Mouse (Mus musculus) hindbrain, embryonic 12.5 days (tissue): ENCODE measurements at regions not wholly inside any gene's neighbourhood (a gene's known extent, or its start where the extent isn't known, plus 50 kb on each side); places are given as distances from the start of the nearest gene placed in this dataset.

ENCODE experiments used
- ATAC-seq: fragments of 200-750 bp; cut with Nextera tagmentation; 2 replicates; pipeline ENCODE4 v1.8.0; 2017; ENCODE audit warnings: moderate TSS enrichment; ENCODE audit not compliant: low FRiP score
- H3K27ac ChIP-seq: fragments of 300-500 bp; sonication (generic); 2 replicates; pipeline ENCODE4 v1.5.1; 2016; ENCODE audit warnings: mild to moderate bottlenecking
- H3K27me3 ChIP-seq: fragments of 300-500 bp; sonication (generic); 2 replicates; pipeline ENCODE4 v1.6.1; 2016; ENCODE audit warnings: mild to moderate bottlenecking
- H3K36me3 ChIP-seq: fragments of 300-500 bp; sonication (generic); 2 replicates; pipeline ENCODE4 v1.6.1; 2016; ENCODE audit warnings: mild to moderate bottlenecking
- H3K4me1 ChIP-seq: fragments of 300-500 bp; sonication (generic); 2 replicates; pipeline ENCODE4 v1.6.1; 2016
- H3K4me2 ChIP-seq: fragments of 300-500 bp; sonication (generic); replicated peaks from 2 replicates; pipeline ENCODE4 v1.6.1; 2016; ENCODE audit warnings: mild to moderate bottlenecking
- H3K4me3 ChIP-seq: fragments of 300-500 bp; sonication (generic); 2 replicates; pipeline ENCODE4 v1.5.1; 2016; ENCODE audit warnings: mild to moderate bottlenecking
- H3K9ac ChIP-seq: fragments of 300-500 bp; sonication (generic); 2 replicates; pipeline ENCODE4 v1.6.1; 2016; ENCODE audit warnings: mild to moderate bottlenecking, moderate library complexity
- H3K9me3 ChIP-seq: fragments of 300-500 bp; sonication (generic); replicated peaks from 2 replicates; pipeline ENCODE4 v1.6.1; 2016; ENCODE audit warnings: mild to moderate bottlenecking
- WGBS: fragments of 180-500 bp; shearing (Covaris S2); methylation state at CpG from one replicate; pipeline ENCODE4 v1.1.7; 2016; 5-methylcytosine and 5-hydroxymethylcytosine counted together

DNA sequence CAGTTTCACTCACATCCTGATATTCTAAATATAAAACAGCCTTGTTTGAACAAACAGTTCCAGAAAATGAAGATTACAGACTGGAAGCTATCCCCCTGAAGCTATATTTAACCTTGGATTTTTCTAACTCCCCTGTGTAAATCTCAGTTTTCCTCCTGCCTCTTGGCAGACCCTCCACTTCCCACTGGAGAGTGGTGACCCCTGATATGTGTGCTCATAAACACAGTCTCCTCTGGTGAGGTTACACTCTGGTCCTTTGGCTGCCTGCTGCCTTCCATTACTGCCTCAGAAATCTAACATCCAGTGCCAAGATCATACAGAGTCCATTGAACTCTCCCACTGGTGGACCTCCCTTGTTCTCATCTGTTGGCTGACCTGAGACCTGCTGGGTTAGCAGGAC lies 610.8 kb downstream of the Hs3st4 start:
- no peak overlapping the region for H3K4me3 ChIP-seq
- H3K4me2 ChIP-seq: no peak overlapping the region
- no peaks in the 10 kb centered on the region for H3K36me3 ChIP-seq
- no peak overlapping the region for H3K9ac ChIP-seq
- no peak overlapping the region for H3K27ac ChIP-seq
- no peaks in the 10 kb centered on the region for H3K4me1 ChIP-seq
- H3K9me3 ChIP-seq: no peaks in the 10 kb centered on the region
- no peaks in the 10 kb centered on the region for H3K27me3 ChIP-seq
- no peak for ATAC-seq

DNA sequence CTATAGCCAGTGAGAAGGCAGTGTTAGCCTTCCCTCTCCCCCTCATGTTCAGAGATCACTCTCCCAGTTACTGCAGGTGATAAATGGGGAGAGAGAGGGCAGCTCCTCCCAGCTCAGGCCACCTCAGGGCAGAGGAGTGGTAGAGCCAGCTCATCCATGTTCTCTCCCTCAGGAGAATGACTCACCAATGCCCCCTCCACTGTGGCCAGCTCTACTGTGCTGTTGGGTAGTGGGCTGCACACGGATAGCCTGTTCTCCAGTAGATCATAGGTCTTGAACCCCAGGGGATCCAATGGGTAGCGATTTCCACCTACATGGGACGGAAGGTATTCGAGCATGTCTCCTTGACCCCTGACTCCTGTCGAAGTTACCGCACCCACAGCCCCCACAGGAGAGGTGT lies 618.1 kb downstream of the Hs3st4 start:
- no peak overlapping the region for H3K4me2 ChIP-seq
- no peaks in the 10 kb centered on the region for H3K27me3 ChIP-seq
- no peak overlapping the region for H3K4me3 ChIP-seq
- no peaks in the 10 kb centered on the region for H3K36me3 ChIP-seq
- H3K9ac ChIP-seq: no peak overlapping the region
- H3K9me3 ChIP-seq: no peaks in the 10 kb centered on the region
- no peak for ATAC-seq
- no peak overlapping the region for H3K27ac ChIP-seq
- H3K4me1 ChIP-seq: no peaks in the 10 kb centered on the region
- WGBS: 93% methylated on average over 6 of the region's 6 CpGs

DNA sequence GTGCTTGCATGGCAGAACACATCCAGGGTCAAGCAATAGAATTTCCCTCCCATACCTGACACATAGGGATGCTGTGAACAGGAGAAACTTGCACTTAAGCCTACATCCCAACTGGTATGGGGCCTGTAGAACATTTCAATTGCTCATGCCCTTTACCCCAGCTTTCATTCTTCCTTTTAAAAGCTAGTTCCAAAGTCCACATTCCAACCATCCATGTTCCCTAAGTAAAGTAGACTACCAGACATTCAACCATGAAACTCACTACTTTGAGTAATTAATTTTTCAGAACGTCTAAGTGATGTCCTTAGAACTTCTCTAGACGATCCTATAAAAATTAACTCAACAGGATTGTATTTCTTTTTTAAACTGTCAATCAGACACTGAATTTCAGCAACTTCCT lies 621.9 kb downstream of the Hs3st4 start:
- Histone ChIP-seq H3K27me3 (no peaks in the 10 kb centered on the region), H3K4me3 (no peak overlapping the region), H3K27ac (no peak overlapping the region), H3K4me2 (no peak overlapping the region), H3K9ac (no peak overlapping the region), H3K4me1 (no peaks in the 10 kb centered on the region), H3K36me3 (no peaks in the 10 kb centered on the region), H3K9me3 (no peaks in the 10 kb centered on the region)
- no peak for ATAC-seq
- WGBS: 86% methylated on average over 2 of the region's 2 CpGs

DNA sequence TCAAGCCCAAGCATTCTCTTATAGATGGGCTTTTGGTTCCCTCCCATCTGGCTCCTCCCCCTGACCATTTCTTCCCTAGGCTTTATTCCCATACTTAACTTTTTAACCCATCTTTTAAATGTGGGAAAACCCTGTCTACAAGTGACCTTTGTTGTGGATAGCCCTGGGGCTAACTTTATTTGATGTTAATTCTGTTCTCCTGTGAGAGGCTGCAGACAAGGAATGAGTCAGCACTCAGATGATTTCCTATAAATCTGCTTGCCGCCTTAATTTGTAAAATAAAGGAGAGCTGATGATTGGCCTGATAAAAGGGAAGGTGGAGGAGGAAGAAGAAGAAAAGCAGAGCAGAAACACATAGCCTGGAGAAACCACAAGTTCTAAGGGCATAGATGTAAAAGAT lies 623.3 kb downstream of the Hs3st4 start:
- H3K27ac ChIP-seq: no peak overlapping the region
- no peak overlapping the region for H3K4me2 ChIP-seq
- H3K36me3 ChIP-seq: no peaks in the 10 kb centered on the region
- no peak overlapping the region for H3K9ac ChIP-seq
- H3K27me3 ChIP-seq: no peaks in the 10 kb centered on the region
- no peak overlapping the region for H3K4me3 ChIP-seq
- no peak for ATAC-seq
- 90% methylated on average over 1 of the region's 1 CpGs for WGBS
- H3K9me3 ChIP-seq: no peaks in the 10 kb centered on the region
- H3K4me1 ChIP-seq: no peaks in the 10 kb centered on the region

DNA sequence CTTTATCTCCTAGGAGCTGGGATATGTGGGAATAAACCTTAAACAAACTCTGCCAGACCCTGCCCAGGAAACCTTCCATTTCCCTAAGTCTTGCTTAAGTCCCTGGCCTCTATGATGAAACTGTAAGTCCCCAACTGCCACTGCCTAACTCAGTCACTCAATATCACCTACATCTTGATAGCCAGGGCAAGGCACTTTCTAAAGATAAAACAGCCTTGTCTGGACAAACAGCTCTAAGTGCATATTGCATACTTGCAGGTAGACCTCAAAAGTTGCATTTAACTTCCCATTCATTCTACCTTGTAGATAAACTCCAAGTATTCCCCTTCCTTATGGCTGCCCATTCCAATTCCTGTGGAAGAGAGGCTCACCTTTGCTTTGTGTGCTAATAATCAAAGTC lies 624.4 kb downstream of the Hs3st4 start:
- Histone ChIP-seq H3K9me3 (no peaks in the 10 kb centered on the region), H3K27me3 (no peaks in the 10 kb centered on the region), H3K27ac (no peak overlapping the region), H3K4me1 (no peaks in the 10 kb centered on the region), H3K9ac (no peak overlapping the region), H3K4me3 (no peak overlapping the region), H3K4me2 (no peak overlapping the region), H3K36me3 (no peaks in the 10 kb centered on the region)
- ATAC-seq: no peak

DNA sequence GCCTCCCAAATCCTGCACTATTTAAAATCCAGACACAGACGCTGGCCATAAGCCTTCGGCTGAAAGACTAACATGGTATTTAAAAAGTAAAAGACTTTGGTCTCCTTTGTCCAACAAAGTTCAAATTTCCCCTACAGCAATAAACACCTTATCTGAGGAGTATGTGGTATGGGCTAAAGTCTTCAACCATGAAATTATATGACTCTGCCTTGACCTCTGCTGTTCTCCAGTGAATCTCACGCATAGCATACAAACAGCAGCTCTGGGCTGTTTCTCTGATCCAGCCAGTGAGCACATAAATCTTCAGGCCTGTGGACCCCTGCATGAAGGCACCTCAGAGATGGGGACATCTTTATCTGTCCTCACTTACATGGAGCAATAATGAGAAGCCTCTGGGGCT lies 627.8 kb downstream of the Hs3st4 start:
- no peaks in the 10 kb centered on the region for H3K27me3 ChIP-seq
- WGBS: 86% methylated on average over 3 of the region's 3 CpGs
- no peaks in the 10 kb centered on the region for H3K36me3 ChIP-seq
- no peak overlapping the region for H3K9ac ChIP-seq
- H3K27ac ChIP-seq: no peak overlapping the region
- no peak overlapping the region for H3K4me3 ChIP-seq
- H3K4me2 ChIP-seq: no peak overlapping the region
- no peaks in the 10 kb centered on the region for H3K9me3 ChIP-seq
- no peak for ATAC-seq
- H3K4me1 ChIP-seq: no peaks in the 10 kb centered on the region

DNA sequence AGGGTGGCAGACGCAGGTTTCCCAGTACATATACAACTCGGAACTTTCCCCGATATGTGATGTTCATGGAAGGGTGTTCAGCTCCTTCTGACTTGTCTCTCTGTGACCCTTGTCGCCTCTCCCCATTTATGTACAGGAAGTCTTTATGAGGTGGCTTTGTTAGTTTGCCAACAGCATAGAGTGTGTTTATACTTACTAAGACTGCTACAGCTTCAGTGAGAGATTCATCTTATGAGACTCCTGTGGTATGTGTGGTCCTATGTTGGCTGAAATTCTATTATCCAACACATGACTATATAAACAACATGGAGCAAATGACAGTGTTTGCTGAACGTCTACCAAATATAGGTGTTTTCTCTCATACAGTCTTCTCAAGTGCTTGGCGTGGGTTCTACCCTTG lies 664.5 kb downstream of the Hs3st4 start:
- Histone ChIP-seq H3K4me1 (0 out of 2 replicates have a peak, but pooled peaks cover 3% of the 10 kb centered on the region), H3K4me2 (no peak overlapping the region), H3K9ac (no peak overlapping the region), H3K27me3 (no peaks in the 10 kb centered on the region), H3K36me3 (no peaks in the 10 kb centered on the region), H3K9me3 (no peaks in the 10 kb centered on the region), H3K27ac (no peak overlapping the region), H3K4me3 (no peak overlapping the region)
- 89% methylated on average over 6 of the region's 6 CpGs for WGBS
- ATAC-seq: no peak

DNA sequence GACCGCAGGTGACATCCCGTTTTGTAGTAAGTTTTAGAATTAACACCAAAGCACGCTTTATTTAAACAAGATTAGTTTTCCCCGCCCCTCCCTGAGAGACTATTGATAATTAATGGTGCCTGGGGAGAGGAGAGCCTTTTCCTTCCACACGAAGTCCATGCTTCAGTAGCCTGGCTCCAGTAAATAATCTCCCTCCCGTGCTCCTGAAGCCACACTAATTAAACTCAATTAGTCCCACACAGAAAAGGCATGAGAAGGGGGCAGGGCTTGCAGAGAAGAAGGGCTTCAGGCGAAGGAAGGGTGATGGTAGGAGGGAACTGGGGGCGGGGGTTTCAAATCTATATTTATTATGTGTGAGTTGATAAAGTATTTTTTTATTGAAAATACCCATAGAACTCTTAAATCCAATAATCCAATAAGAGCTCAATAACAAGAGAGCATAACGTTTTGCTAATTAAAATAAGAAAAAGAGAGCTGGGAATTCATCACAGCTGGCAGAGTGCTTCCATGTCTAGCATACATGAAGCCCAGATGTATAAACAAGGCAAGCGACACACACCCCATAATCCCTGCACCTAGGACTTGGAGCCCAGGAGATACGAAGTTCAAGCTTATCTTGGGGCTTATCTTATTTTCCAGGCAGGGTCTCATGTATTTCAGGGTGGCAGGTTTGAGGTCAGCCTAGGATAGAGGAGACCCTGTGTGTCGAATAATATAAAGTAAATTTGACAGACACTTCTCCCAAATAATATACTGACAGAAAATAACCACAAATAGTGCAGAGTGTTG lies 684.7 kb downstream of the Hs3st4 start:
- ATAC-seq: peak; percentile 61; the same call in 1 of the 2 replicates
- Histone ChIP-seq H3K4me3 (no peak overlapping the region), H3K36me3 (no peaks in the 10 kb centered on the region), H3K27me3 (no peaks in the 10 kb centered on the region), H3K4me2 (no peak overlapping the region), H3K4me1 (peaks cover 8% of the 10 kb centered on the region), H3K9ac (no peak overlapping the region), H3K27ac (no peak overlapping the region), H3K9me3 (no peaks in the 10 kb centered on the region)
- 40% methylated on average over 12 of the region's 12 CpGs for whole genome bisulfite sequencing

DNA sequence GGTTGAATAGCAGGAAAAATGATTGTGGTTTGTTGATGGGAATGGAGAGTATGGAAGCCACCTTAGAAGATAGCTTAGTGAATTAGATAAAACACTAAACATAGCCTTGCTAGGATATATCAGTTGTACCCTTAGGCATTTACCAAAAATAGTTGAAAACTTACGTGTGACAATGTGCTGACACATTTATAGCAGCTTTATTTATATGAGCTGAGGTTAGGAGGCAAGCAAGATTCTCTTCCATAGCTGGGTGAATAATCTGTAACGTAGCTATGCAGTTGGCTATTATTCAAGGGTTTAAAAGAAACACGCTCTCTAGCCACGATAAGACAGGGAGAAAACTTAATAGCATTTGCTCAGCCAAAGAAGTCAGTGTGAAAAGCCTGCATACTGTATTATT lies 685.4 kb downstream of the Hs3st4 start:
- Histone ChIP-seq H3K36me3 (no peaks in the 10 kb centered on the region), H3K4me1 (peaks cover 8% of the 10 kb centered on the region), H3K4me2 (no peak overlapping the region), H3K4me3 (no peak overlapping the region), H3K9me3 (no peaks in the 10 kb centered on the region), H3K9ac (no peak overlapping the region), H3K27me3 (no peaks in the 10 kb centered on the region), H3K27ac (no peak overlapping the region)
- 64% methylated on average over 4 of the region's 4 CpGs for WGBS
- ATAC-seq: no peak

DNA sequence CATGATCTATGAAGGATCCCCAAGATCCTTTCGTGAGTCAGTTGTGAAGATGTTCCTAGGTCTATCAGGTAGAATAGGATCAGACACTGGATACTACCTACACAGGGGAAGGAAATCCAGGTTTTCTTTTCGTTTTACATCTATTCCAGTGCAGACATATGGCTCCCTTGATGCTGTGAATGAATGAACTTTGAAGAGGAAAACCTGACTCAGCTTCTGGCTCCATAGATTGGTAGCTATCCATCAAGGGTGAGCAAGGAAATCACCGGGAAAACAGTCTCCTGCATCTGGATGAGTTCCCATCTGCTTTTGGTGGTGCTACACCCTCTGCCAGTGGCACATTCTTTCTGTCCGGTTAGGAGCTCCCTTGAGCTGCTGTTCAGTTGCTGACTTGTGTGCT lies 687.8 kb downstream of the Hs3st4 start:
- Histone ChIP-seq H3K27me3 (no peaks in the 10 kb centered on the region), H3K9ac (no peak overlapping the region), H3K27ac (no peak overlapping the region), H3K4me3 (no peak overlapping the region), H3K9me3 (no peaks in the 10 kb centered on the region), H3K4me2 (no peak overlapping the region), H3K36me3 (no peaks in the 10 kb centered on the region), H3K4me1 (peaks cover 8% of the 10 kb centered on the region)
- no peak for ATAC-seq
- WGBS: 83% methylated on average over 4 of the region's 4 CpGs

DNA sequence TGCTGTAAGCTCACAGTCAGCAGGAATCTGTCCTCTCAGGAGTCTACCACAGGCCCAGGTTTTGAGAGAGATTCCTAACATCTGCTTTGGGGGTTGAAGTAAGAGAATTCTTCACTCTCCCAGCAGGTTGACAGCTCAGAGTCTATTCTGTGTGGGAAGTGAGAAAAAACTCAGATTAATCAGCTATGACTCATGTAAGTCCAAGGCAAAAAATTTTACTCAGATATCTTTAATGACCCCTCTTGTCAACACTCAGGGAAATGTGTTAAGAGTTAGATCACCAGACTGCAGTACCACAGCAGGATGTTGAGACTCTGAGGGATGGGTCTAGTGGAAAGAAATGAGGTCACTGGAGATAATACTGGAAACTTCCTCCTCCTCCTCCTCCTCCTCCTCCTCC lies 688.4 kb downstream of the Hs3st4 start:
- Histone ChIP-seq H3K36me3 (no peaks in the 10 kb centered on the region), H3K27ac (no peak overlapping the region), H3K4me3 (no peak overlapping the region), H3K4me1 (peaks cover 8% of the 10 kb centered on the region), H3K4me2 (no peak overlapping the region), H3K27me3 (no peaks in the 10 kb centered on the region), H3K9ac (no peak overlapping the region), H3K9me3 (no peaks in the 10 kb centered on the region)
- ATAC-seq: no peak

DNA sequence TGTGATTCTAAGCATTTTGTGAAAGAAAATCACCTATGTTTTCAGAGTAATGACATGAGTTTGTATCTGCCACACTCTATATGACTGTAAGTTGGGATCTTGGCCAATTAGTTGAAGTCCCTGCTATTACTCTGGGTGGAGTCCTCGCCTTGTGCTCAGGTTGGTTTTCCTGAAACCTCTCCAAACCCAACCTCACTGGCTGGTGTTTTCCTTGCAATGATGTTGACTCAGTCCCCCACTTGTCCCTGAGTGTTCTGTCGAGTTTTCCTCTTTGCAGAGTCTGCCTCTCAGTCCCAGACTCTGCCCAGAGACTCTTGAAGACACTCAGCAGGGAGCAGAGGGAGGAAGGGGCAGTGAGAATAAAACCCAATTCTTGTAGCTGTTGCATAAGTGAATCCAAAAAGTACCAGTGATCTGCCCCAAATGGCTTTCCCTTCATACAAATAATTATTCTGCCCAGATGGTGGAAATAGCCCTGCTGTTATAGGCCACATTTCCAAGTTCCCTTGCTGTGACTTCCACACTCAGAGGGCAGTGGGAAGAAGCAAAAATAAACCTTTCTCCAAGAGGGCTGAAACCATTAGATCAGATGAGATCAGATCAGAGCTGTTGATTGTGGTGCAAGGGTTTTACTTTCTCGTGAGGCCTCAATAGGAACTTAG lies 694.3 kb downstream of the Hs3st4 start:
- H3K4me1 ChIP-seq: no peaks in the 10 kb centered on the region
- 51% methylated on average over 3 of the region's 3 CpGs for WGBS
- H3K4me3 ChIP-seq: no peak overlapping the region
- H3K27ac ChIP-seq: no peak overlapping the region
- H3K9ac ChIP-seq: no peak overlapping the region
- ATAC-seq: no peak
- no peaks in the 10 kb centered on the region for H3K27me3 ChIP-seq
- no peaks in the 10 kb centered on the region for H3K9me3 ChIP-seq
- no peak overlapping the region for H3K4me2 ChIP-seq
- no peaks in the 10 kb centered on the region for H3K36me3 ChIP-seq

DNA sequence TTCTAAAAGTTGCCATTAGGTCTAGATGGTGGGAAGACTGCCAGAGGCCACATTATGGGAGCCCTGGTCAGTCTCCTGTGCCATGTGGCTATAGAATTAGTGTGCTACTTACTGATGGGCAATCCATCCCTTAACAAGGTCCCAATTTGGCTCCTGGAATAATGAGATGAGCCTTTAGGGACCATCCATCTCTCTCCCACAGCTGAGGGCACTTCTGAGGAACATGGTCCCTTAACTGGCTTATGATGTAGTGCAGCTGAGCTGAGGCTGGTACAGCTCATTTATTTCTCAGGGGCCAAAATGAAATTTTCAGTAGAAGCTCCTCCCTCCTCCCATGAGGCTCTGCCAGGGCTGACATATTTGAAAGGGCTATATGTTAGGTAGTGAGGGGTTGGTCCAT lies 697.9 kb downstream of the Hs3st4 start:
- Histone ChIP-seq H3K4me3 (no peak overlapping the region), H3K27ac (no peak overlapping the region), H3K27me3 (no peaks in the 10 kb centered on the region), H3K9ac (no peak overlapping the region), H3K4me2 (no peak overlapping the region), H3K9me3 (no peaks in the 10 kb centered on the region), H3K36me3 (no peaks in the 10 kb centered on the region), H3K4me1 (no peaks in the 10 kb centered on the region)
- no peak for ATAC-seq
